Mouse (Mus musculus) liver, embryonic 14.5 days (tissue): ENCODE results near the gene Sh3rf1.

Experiments used
- CTCF ChIP-seq: IDR thresholded peaks from 2 replicates; pipeline ENCODE4 v1.5.1; 2016; ENCODE audit warnings: antibody characterized with exemption, low read depth, control low read depth
- EP300 ChIP-seq: IDR thresholded peaks from 2 replicates; pipeline ENCODE4 v1.6.1; 2016; ENCODE audit warnings: antibody characterized with exemption, low read depth

GRCm38 (mm10) chr8:61310403-61310871 lies 86.8 kb downstream of the Sh3rf1 start:
- TF ChIP-seq EP300 (no peak), CTCF (no peak)
